Mouse (Mus musculus) small intestine, adult 2 months (tissue): ENCODE results near the gene Ssbp1. TPM values are rescaled to one million over a fixed set of nuclear protein-coding genes. Genes with fewer than 3 reads are reported as not detected.

Experiments
- H3K27ac ChIP-seq: fragments of 200-500 bp; 2 replicates; pipeline ENCODE4 v1.5.1; 2012; ENCODE audit warnings: low read depth, low read length, control low read depth, inconsistent platforms; ENCODE audit not compliant: insufficient read depth
- H3K27me3 ChIP-seq: fragments of 200-500 bp; 2 replicates; pipeline ENCODE4 v1.6.1; 2012; ENCODE audit warnings: mild to moderate bottlenecking, moderate library complexity, low read length, inconsistent platforms; ENCODE audit not compliant: control insufficient read depth, insufficient read depth
- H3K36me3 ChIP-seq: fragments of 200-500 bp; 2 replicates; pipeline ENCODE4 v1.6.1; 2012; ENCODE audit warnings: mild to moderate bottlenecking, low read length, control low read depth, inconsistent platforms; ENCODE audit not compliant: control insufficient read depth, insufficient read depth
- H3K4me1 ChIP-seq: fragments of 200-500 bp; 2 replicates; pipeline ENCODE4 v1.6.1; 2012; ENCODE audit warnings: low read length, inconsistent platforms, mixed read lengths; ENCODE audit not compliant: control insufficient read depth, insufficient read depth, insufficient read length
- H3K4me3 ChIP-seq: fragments of 200-500 bp; 2 replicates; pipeline ENCODE4 v1.5.1; 2012; ENCODE audit warnings: low read depth, mild to moderate bottlenecking, control low read depth, inconsistent platforms, low read length, moderate library complexity
- CTCF ChIP-seq: fragments of 200-500 bp; IDR thresholded peaks from 2 replicates; pipeline ENCODE4 v1.5.1; 2012; ENCODE audit warnings: low read depth, mild to moderate bottlenecking, control low read depth, inconsistent platforms, low read length, moderate library complexity, mixed read lengths; ENCODE audit not compliant: insufficient replicate concordance, insufficient read length; ENCODE audit errors: extremely low read depth
- POLR2A ChIP-seq: fragments of 200-500 bp; IDR thresholded peaks from 2 replicates; pipeline ENCODE4 v1.6.1; 2012; ENCODE audit warnings: low read depth, mild to moderate bottlenecking, control low read depth, inconsistent platforms, low read length, moderate library complexity
- WGBS: fragments of 180-500 bp; shearing (Covaris S2); methylation state at CpG from one replicate; pipeline ENCODE4 v1.1.7; 2018; 5-methylcytosine and 5-hydroxymethylcytosine counted together
- polyA plus RNA-seq: library from polyadenylated mRNA; depleted of rRNA; stranded (reverse); fragments of >200 nt; gene quantifications from 2 replicates; pipeline ENCODE4 v1.2.3, GENCODE M21; 2012; rRNA removed

The Ssbp1 gene
- polyA plus RNA-seq: 2.2 and 3.3 TPM in 2 replicates

DNA sequence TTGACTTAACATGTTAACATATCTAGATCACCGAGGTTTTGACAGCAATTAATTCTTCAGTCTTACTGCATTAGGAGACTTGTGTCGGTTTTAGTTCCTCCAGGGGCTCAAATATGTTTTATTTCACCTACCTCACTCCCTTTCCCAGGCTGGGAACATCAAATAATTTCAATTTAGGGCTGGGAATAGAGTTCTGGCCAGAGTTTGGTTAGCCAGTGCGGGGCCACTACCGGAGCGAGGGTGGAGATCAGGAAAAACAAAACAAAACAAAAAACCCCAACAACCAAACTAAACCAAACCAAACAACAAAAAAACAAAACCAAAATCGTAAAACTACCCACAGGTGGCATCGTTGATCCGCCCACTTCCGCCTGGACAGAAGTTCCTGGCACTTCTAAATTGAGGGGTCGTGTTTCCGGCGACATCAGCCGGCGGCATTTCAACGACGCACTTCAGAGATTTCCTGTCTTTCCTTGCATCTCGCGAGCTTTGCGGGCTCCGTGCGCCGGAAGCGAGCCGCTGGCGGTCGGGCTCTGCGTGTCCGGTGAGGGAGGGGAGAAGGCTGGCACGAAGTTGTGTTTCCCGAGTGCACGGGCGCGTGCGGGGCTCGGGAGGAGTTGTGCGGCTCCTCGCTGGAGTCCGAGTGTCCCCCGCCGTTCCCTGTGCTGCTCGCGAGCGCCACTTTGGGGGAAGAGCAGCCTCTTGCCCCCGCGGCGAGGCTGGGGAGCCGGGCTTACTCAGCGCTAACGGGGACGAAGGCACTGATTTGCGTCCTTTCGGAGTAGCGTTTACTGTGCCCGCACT, at the start of gene Ssbp1:
TSS of gene Ssbp1 (plus strand) at position 437 of the 804 bp plus-strand sequence.
- WGBS: 1% methylated on average over 54 of the region's 54 CpGs

DNA sequence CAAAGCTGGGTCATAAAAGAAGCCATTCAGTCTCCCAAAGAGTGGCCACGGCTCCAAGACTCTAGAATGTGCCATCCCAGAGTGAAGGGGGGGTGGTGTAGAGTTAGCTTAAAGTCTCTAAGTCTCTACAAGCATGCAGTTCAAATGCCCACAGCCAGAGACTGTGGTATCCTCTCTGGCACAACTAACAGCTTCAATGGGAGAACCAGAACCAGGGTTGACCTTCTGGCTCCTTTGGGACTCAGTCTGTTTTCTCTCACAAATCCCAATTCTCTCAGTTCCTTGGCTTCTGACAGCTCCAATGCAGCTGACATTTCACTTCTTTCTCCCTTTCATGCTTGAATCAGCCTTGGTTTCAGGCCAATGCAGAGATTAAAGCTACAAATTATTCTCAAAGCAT, 48.1 kb upstream of the Ssbp1 start:
- WGBS: 97% methylated on average over 1 of the region's 1 CpGs
- no peak overlapping the region for H3K4me3 ChIP-seq
- no peak overlapping the region for H3K27ac ChIP-seq
- no peaks in the 10 kb centered on the region for H3K27me3 ChIP-seq
- no peak for TF ChIP-seq CTCF
- no peak for TF ChIP-seq POLR2A
- peaks cover 4% of the 10 kb centered on the region; the same call in 1 of the 2 replicates for H3K36me3 ChIP-seq
- H3K4me1 ChIP-seq: no peaks in the 10 kb centered on the region

More for the DNA sequence above, at the start of gene Ssbp1:
- H3K4me1 ChIP-seq: peaks cover 3% of the 10 kb centered on the region; the same call in 1 of the 2 replicates
- no peaks in the 10 kb centered on the region for H3K27me3 ChIP-seq
- H3K36me3 ChIP-seq: peaks cover 21% of the 10 kb centered on the region
- peak; percentile 21; the same call in 1 of the 2 replicates for TF ChIP-seq CTCF
- peak; percentile 96 for TF ChIP-seq POLR2A
- peak within 1 kb of the TSS; percentile 99 for H3K4me3 ChIP-seq
- H3K27ac ChIP-seq: peak within 1 kb of the TSS; percentile 93

DNA sequence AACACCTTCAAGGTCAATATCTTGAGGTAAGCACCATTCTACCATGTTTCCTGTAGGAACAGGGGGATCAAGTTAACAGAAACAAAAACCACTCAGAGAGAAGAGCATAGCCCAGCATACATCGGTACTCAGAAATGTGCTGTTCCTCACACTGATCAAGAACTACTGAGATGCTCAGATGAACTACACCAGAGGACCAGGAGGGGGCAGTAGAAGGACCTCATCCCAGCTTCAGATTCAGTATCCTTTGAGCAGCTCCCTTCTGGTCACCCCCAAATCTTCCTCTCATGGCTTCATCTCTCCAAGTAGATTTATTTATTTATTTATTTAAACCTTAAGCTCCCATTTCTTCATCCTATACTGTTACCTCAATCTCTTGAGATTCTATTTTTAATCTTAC, 47.4 kb upstream of the Ssbp1 start:
- Histone ChIP-seq H3K4me3 (no peak overlapping the region), H3K36me3 (peaks cover 2% of the 10 kb centered on the region; the same call in 1 of the 2 replicates), H3K27ac (no peak overlapping the region), H3K4me1 (no peaks in the 10 kb centered on the region), H3K27me3 (no peaks in the 10 kb centered on the region)
- WGBS: 37% methylated on average over 1 of the region's 1 CpGs
- no peak for TF ChIP-seq POLR2A
- TF ChIP-seq CTCF: peak; percentile 33; the same call in 1 of the 2 replicates

DNA sequence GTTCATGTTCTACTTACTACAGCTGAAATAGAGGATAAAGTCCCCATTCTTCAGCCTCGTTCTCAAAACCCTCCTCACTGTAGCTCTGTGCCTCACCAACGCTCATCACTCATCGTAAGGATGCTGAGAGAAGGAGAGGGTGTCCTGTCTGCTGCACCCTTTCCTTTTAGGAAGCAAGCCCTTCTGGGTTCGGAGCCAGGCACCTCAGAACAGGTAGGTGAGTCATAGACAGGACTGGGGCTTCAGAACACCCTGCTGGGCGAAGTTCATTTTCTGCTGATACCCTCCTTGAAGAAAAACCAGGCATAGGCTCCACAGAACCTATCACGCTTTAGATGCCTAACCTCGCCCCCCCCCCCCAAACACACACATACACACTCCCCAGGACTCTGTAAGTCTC, 43.7 kb upstream of the Ssbp1 start:
- Histone ChIP-seq H3K4me1 (peaks cover 12% of the 10 kb centered on the region; the same call in 1 of the 2 replicates), H3K36me3 (no peaks in the 10 kb centered on the region), H3K27me3 (no peaks in the 10 kb centered on the region), H3K27ac (no peak overlapping the region), H3K4me3 (no peak overlapping the region)
- WGBS: 72% methylated on average over 7 of the region's 7 CpGs
- no peak for TF ChIP-seq CTCF
- TF ChIP-seq POLR2A: no peak

DNA sequence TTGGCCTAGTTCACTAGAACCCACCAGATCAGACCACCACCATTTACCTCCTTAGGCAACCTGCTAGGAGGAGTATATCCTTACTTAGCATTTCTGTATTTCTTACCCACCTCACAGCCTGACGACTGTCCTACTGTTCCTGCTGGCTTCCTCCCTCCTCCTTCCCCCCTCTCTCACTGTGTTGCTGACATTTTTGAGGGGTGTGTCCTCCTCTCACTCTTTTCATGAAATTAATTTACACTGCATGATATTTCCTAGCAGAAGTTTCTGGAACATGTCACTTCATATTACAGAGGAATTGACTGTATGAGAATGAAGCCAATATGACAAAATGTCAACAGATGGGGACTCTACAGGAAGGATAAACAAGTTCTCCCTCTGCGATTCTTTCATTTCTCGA, 42.5 kb upstream of the Ssbp1 start:
- H3K4me3 ChIP-seq: no peak overlapping the region
- no peak overlapping the region for H3K27ac ChIP-seq
- no peaks in the 10 kb centered on the region for H3K36me3 ChIP-seq
- TF ChIP-seq CTCF (no peak), POLR2A (no peak)
- H3K27me3 ChIP-seq: no peaks in the 10 kb centered on the region
- 67% methylated on average over 3 of the region's 3 CpGs for WGBS
- peaks cover 13% of the 10 kb centered on the region; the same call in 1 of the 2 replicates for H3K4me1 ChIP-seq

DNA sequence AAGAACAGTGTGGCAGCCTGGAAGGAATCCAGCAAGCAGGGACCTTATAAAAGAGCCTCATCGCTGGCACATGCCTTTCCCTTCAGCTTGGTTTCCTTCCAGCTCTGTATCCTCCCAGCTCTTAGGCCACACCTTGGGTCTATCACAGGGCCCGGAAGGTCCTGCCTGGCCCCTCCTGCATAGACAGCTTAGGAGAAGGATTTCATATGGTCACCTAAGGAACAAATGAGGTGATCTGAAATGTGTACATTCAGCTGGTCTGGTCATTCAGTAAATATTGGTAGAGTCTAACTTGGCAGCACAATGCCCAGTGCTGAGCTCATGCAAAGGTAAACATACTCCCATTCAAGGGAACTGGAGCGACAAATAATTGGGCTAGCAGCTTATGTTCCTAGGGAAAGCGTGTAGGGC, 41.6 kb upstream of the Ssbp1 start:
- no peak overlapping the region for H3K4me3 ChIP-seq
- WGBS: 32% methylated on average over 4 of the region's 4 CpGs
- no peak for TF ChIP-seq POLR2A
- TF ChIP-seq CTCF: no peak
- no peaks in the 10 kb centered on the region for H3K27me3 ChIP-seq
- no peak overlapping the region for H3K27ac ChIP-seq
- no peaks in the 10 kb centered on the region for H3K36me3 ChIP-seq
- peaks cover 15% of the 10 kb centered on the region; the same call in 1 of the 2 replicates for H3K4me1 ChIP-seq

DNA sequence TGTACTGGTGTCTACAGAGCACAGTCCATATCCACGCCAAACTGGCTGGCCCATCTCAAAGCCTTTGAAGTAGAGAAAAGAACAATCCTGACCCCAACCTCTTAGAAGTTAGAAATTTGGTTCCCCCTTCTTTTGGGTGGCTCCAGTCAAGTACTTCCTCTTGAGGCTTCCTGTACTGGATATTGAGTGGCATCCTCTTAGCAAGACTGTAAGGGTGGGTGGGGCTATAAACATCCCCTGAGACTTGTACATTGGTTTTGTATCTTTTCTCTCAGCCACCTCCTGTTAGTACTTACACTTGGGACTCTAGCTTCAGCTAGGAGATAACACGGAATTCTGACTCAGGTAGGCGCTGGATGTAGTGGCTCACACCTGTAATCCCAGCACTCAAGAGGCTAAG, 40.9 kb upstream of the Ssbp1 start:
- no peaks in the 10 kb centered on the region for H3K27me3 ChIP-seq
- TF ChIP-seq POLR2A (no peak), CTCF (no peak)
- 0 out of 2 replicates have a peak overlapping the region, but pooled peaks have one; percentile 4 for H3K27ac ChIP-seq
- no peaks in the 10 kb centered on the region for H3K36me3 ChIP-seq
- peaks cover 15% of the 10 kb centered on the region; the same call in 1 of the 2 replicates for H3K4me1 ChIP-seq
- H3K4me3 ChIP-seq: no peak overlapping the region
- WGBS: 64% methylated on average over 3 of the region's 3 CpGs
